Mouse (Mus musculus) E14TG2a.4 (cell line): ENCODE measurements around the gene Gpr27.

ENCODE experiments used
- CTCF ChIP-seq: conservative IDR thresholded peaks from 2 replicates; pipeline ENCODE4 v1.5.1; 2014; ENCODE audit warnings: low read length
- POU5F1 ChIP-seq: IDR thresholded peaks from 2 replicates; pipeline ENCODE4 v1.6.1; 2014; ENCODE audit warnings: low read length, borderline replicate concordance

GRCm38 (mm10) chr6:99742866-99743265 is 50.4 kb downstream of the Gpr27 start:
- no peak for TF ChIP-seq POU5F1
- TF ChIP-seq CTCF = no peak
